Comparison of ENCODE assay signal across 8 mouse cellular contexts in the genomic region with DNA sequence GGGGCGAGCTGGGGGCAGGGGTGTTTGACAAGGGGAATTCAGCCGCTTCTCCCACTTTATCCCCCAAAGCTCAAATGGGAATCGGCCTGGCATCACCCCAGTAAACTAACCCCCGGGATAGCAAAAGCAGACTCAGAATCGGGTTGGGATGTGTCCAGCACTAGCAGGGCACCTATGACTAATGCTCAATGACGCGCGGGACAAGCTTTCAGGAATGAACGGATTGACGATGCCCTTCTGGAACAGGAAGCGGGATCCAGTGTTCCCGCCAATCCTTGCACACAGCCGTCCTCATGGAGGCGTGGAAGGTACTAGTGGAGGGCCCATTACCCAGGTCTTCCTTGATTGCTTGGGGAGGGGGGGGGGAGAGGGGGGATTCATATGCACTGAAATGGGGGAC. TPM values are rescaled to one million over a fixed set of nuclear protein-coding genes. Genes with fewer than 3 reads are reported as not detected.
DNase-seq lines count a peak whose midpoint lies in the region; ATAC-seq lines count a peak whose summit lies in the region.

No protein-coding gene starts in this region.

- H3K79me2 ChIP-seq in macrophage (ENCODE audit: inconsistent target), result peaks cover 59% of the 10 kb centered on the region

- no peaks in the 10 kb centered on the region for H3K9me3 ChIP-seq in heart, embryonic 11.5 days (replicated peaks; ENCODE audit: control insufficient read depth, low read length)

- peaks cover 5% of the 10 kb centered on the region; the same call in 1 of the 2 replicates for H3K4me1 ChIP-seq in heart, embryonic 11.5 days (ENCODE audit: control insufficient read depth, insufficient read depth, low read length)

- peak overlapping the region; percentile 87 for H3K4me2 ChIP-seq in heart, embryonic 11.5 days

- H3K27me3 ChIP-seq in heart, embryonic 11.5 days (ENCODE audit: control insufficient read depth, insufficient read depth, low read length), result no peaks in the 10 kb centered on the region

- H3K4me3 ChIP-seq in heart, embryonic 11.5 days (ENCODE audit: low read depth, low read length), result peak overlapping the region; percentile 78
- H3K4me3 ChIP-seq in macrophage (ENCODE audit: inconsistent target), result peak overlapping the region; percentile 74

- no peaks in the 10 kb centered on the region for H3K36me3 ChIP-seq in heart, embryonic 11.5 days (ENCODE audit: control insufficient read depth, insufficient read depth, low read length)
- H3K36me3 ChIP-seq in macrophage (ENCODE audit: inconsistent target), result no peaks in the 10 kb centered on the region

- no peak for ATAC-seq in heart, embryonic 11.5 days (replicated peaks; ENCODE audit: insufficient number of reproducible peaks, low FRiP score, low TSS enrichment)
- ATAC-seq in megakaryocyte-erythroid progenitor cell, adult 5-6 weeks (replicated peaks; ENCODE audit: low FRiP score, low TSS enrichment, poor library complexity, severe bottlenecking), result no peak

- 14% methylated on average over 14 of the region's 14 CpGs for WGBS in heart, embryonic 11.5 days (ENCODE audit: insufficient replicate concordance)
- 8% methylated on average over 12 of the region's 14 CpGs for WGBS in macrophage (ENCODE audit: missing documents)

- peak; percentile 29 for DNase-seq in urinary bladder, postnatal 25 days (ENCODE audit: low spot score)
- DNase-seq in urinary bladder, postnatal 10 days (ENCODE audit: low spot score), result no peak
- DNase-seq in cerebellum, adult 9-10 months, result peak; percentile 59
- DNase-seq in kidney, postnatal 14 days, result peak; percentile 42
- DNase-seq in layer of hippocampus, postnatal 14 days (ENCODE audit: low spot score in 2 of 2), result no peak

- peak overlapping the region; percentile 73; the same call in 1 of the 2 replicates for H3K27ac ChIP-seq in heart, embryonic 11.5 days (ENCODE audit: low read depth, low read length)
- peak overlapping the region; percentile 81 for H3K27ac ChIP-seq in macrophage

- peak overlapping the region; percentile 80 for H3K9ac ChIP-seq in heart, embryonic 11.5 days (ENCODE audit: low read depth, low read length)

RNA-seq across cellular contexts. Expression of gene Dnmt1, which starts 8.2 kb away (rescaled TPM):
- 50.5 and 59.3 TPM in 2 replicates for polyA plus RNA-seq in heart, embryonic 11.5 days (2014; fragmentation: Nextera tagmentation; extraction: Ambion mirVana)
- total RNA-seq in macrophage (2018; cell fraction: chromatin; rRNA removed), result 100 to 1,000 TPM in 10 of 26 experiments, 10 to 100 TPM in 16; 13.2 to 201 (median 81.1) TPM
- 10 to 100 TPM; 20.1 to 48.9 (median 40.0) TPM for total RNA-seq in macrophage (2018; cell fraction: cytosol; rRNA removed)
- 100 to 1,000 TPM in 1 of 26 experiments, 10 to 100 TPM in 25; 17.4 to 162 (median 47.9) TPM for total RNA-seq in macrophage (2018; cell fraction: nucleus; rRNA removed)
- polyA plus RNA-seq in macrophage (2018), result 37.5 to 90.6 TPM (median 56.1 TPM) in 3 replicates
- total RNA-seq in megakaryocyte-erythroid progenitor cell, adult 5-6 weeks (2014; fragmentation: Nextera tagmentation), result 163 and 192 TPM in 2 replicates
- 190 and 210 TPM in 2 replicates for total RNA-seq in megakaryocyte-erythroid progenitor cell, adult 5-6 weeks (2017)
- 10 to 100 TPM; 35.5 to 37.1 TPM for total RNA-seq in layer of hippocampus, postnatal 14 days (2021)

RNA-seq across cellular contexts. Expression of gene S1pr2, which starts 25.1 kb away (rescaled TPM):
- polyA plus RNA-seq in heart, embryonic 11.5 days (2014; fragmentation: Nextera tagmentation; extraction: Ambion mirVana), result 24.6 and 26.5 TPM in 2 replicates
- 10 to 100 TPM in 19 of 26 experiments, 1 to 10 TPM in 7; 4.2 to 77.2 (median 16.0) TPM for total RNA-seq in macrophage (2018; cell fraction: chromatin; rRNA removed)
- 10 to 100 TPM in 25 of 26 experiments, 1 to 10 TPM in 1; 9.4 to 57.2 (median 41.3) TPM for total RNA-seq in macrophage (2018; cell fraction: cytosol; rRNA removed)
- 10 to 100 TPM; 12.2 to 88.6 (median 34.5) TPM for total RNA-seq in macrophage (2018; cell fraction: nucleus; rRNA removed)
- 16.4 to 43.0 TPM (median 32.4 TPM) in 3 replicates for polyA plus RNA-seq in macrophage (2018)
- 1.7 and 3.4 TPM in 2 replicates for total RNA-seq in megakaryocyte-erythroid progenitor cell, adult 5-6 weeks (2014; fragmentation: Nextera tagmentation)
- 0.46 TPM in 1 of 2 replicates, not detected in the other for total RNA-seq in megakaryocyte-erythroid progenitor cell, adult 5-6 weeks (2017)
- 1 to 10 TPM; 2.1 to 3.5 TPM for total RNA-seq in layer of hippocampus, postnatal 14 days (2021)

RNA-seq across cellular contexts. Expression of gene Mrpl4, which starts 51.1 kb away (rescaled TPM):
- polyA plus RNA-seq in heart, embryonic 11.5 days (2014; fragmentation: Nextera tagmentation; extraction: Ambion mirVana), result 140 and 147 TPM in 2 replicates
- total RNA-seq in macrophage (2018; cell fraction: chromatin; rRNA removed), result 10 to 100 TPM; 13.5 to 52.6 (median 33.4) TPM
- 10 to 100 TPM; 37.6 to 59.8 (median 51.4) TPM for total RNA-seq in macrophage (2018; cell fraction: cytosol; rRNA removed)
- total RNA-seq in macrophage (2018; cell fraction: nucleus; rRNA removed), result 10 to 100 TPM; 10.2 to 51.7 (median 31.3) TPM
- 27.9 to 56.9 TPM (median 50.5 TPM) in 3 replicates for polyA plus RNA-seq in macrophage (2018)
- total RNA-seq in megakaryocyte-erythroid progenitor cell, adult 5-6 weeks (2014; fragmentation: Nextera tagmentation), result 66.2 and 78.8 TPM in 2 replicates
- 23.7 and 43.3 TPM in 2 replicates for total RNA-seq in megakaryocyte-erythroid progenitor cell, adult 5-6 weeks (2017)
- total RNA-seq in layer of hippocampus, postnatal 14 days (2021), result 10 to 100 TPM; 60.4 to 62.8 TPM

RNA-seq across cellular contexts. Expression of gene Eif3g, which starts 53.0 kb away (rescaled TPM):
- polyA plus RNA-seq in heart, embryonic 11.5 days (2014; fragmentation: Nextera tagmentation; extraction: Ambion mirVana), result 276 and 286 TPM in 2 replicates
- total RNA-seq in macrophage (2018; cell fraction: chromatin; rRNA removed), result 100 to 1,000 TPM in 1 of 26 experiments, 10 to 100 TPM in 25; 22.8 to 165 (median 60.4) TPM
- 10 to 100 TPM; 54.0 to 83.6 (median 69.2) TPM for total RNA-seq in macrophage (2018; cell fraction: cytosol; rRNA removed)
- total RNA-seq in macrophage (2018; cell fraction: nucleus; rRNA removed), result 10 to 100 TPM; 26.2 to 82.9 (median 39.4) TPM
- polyA plus RNA-seq in macrophage (2018), result 76.8 to 138 TPM (median 100 TPM) in 3 replicates
- 308 and 325 TPM in 2 replicates for total RNA-seq in megakaryocyte-erythroid progenitor cell, adult 5-6 weeks (2014; fragmentation: Nextera tagmentation)
- total RNA-seq in megakaryocyte-erythroid progenitor cell, adult 5-6 weeks (2017), result 259 and 301 TPM in 2 replicates
- total RNA-seq in layer of hippocampus, postnatal 14 days (2021), result 100 to 1,000 TPM; 114 to 123 TPM

Comparison
In these comparisons a context has a peak if more than half of its experiments do, and no peak if none do; other contexts are left out.
1. DNase-seq: peak in urinary bladder, postnatal 25 days (single experiment), cerebellum, adult 9-10 months (single experiment) and kidney, postnatal 14 days (single experiment); none in urinary bladder, postnatal 10 days (single experiment) and layer of hippocampus, postnatal 14 days (0 of 2).
2. RNA of gene Dnmt1, which starts 8.2 kb away (total RNA-seq): 163 to 210 TPM in megakaryocyte-erythroid progenitor cell, adult 5-6 weeks; 35.5 to 37.1 TPM in layer of hippocampus, postnatal 14 days; every median in the first group is over 4 times any median in the second.